Mouse (Mus musculus) liver, embryonic 15.5 days (tissue): Measurements from ENCODE around the gene Xpo4. TPM values are rescaled to one million over a fixed set of nuclear protein-coding genes. Genes with fewer than 3 reads are reported as not detected.
"Not testable (repeated sequence)": the region's sequence is repeated elsewhere in the genome, so short reads cannot be mapped to it uniquely, and the experiment has no call there.

ENCODE experiments used
- ATAC-seq: fragments of 200-750 bp; cut with Nextera tagmentation; 2 replicates; pipeline ENCODE4 v1.8.0; 2017; ENCODE audit warnings: moderate number of reproducible peaks, mild to moderate bottlenecking, moderate library complexity; ENCODE audit not compliant: insufficient read depth
- H3K27ac ChIP-seq: fragments of 300-500 bp; sonication (generic); replicated peaks from 2 replicates; pipeline ENCODE4 v1.5.1; 2015; ENCODE audit warnings: mild to moderate bottlenecking, inconsistent platforms
- H3K27me3 ChIP-seq: fragments of 300-500 bp; sonication (generic); 2 replicates; pipeline ENCODE4 v1.6.1; 2015; ENCODE audit warnings: mild to moderate bottlenecking, inconsistent platforms
- H3K36me3 ChIP-seq: fragments of 300-500 bp; sonication (generic); replicated peaks from 2 replicates; pipeline ENCODE4 v1.6.1; 2015; ENCODE audit warnings: moderate library complexity, mild to moderate bottlenecking, inconsistent platforms
- H3K4me1 ChIP-seq: fragments of 300-500 bp; sonication (generic); replicated peaks from 2 replicates; pipeline ENCODE4 v1.6.1; 2015; ENCODE audit warnings: inconsistent platforms
- H3K4me2 ChIP-seq: fragments of 300-500 bp; sonication (generic); 2 replicates; pipeline ENCODE4 v1.6.1; 2015; ENCODE audit warnings: moderate library complexity, mild to moderate bottlenecking, inconsistent platforms
- H3K4me3 ChIP-seq: fragments of 300-500 bp; sonication (generic); replicated peaks from 2 replicates; pipeline ENCODE4 v1.5.1; 2015; ENCODE audit warnings: mild to moderate bottlenecking, inconsistent platforms
- H3K9ac ChIP-seq: fragments of 300-500 bp; sonication (generic); 2 replicates; pipeline ENCODE4 v1.6.1; 2015; ENCODE audit warnings: moderate library complexity, mild to moderate bottlenecking, inconsistent platforms
- H3K9me3 ChIP-seq: fragments of 300-500 bp; sonication (generic); replicated peaks from 2 replicates; pipeline ENCODE4 v1.6.1; 2016; ENCODE audit warnings: inconsistent platforms
- WGBS: fragments of 180-500 bp; shearing (Covaris S2); methylation state at CpG from one replicate; pipeline ENCODE4 v1.1.7; 2015; ENCODE audit warnings: mixed read lengths; ENCODE audit not compliant: insufficient replicate concordance; 5-methylcytosine and 5-hydroxymethylcytosine counted together
- polyA plus RNA-seq: library from polyadenylated mRNA; unstranded; fragments of >200 nt; fragmentation: Nextera tagmentation; extraction: Ambion mirVana; gene quantifications from 2 replicates; pipeline ENCODE4 v1.2.1, GENCODE M21; 2015

The Xpo4 gene
- polyA plus RNA-seq, 1 experiment from 2014 or later, result 11.8 TPM

DNA sequence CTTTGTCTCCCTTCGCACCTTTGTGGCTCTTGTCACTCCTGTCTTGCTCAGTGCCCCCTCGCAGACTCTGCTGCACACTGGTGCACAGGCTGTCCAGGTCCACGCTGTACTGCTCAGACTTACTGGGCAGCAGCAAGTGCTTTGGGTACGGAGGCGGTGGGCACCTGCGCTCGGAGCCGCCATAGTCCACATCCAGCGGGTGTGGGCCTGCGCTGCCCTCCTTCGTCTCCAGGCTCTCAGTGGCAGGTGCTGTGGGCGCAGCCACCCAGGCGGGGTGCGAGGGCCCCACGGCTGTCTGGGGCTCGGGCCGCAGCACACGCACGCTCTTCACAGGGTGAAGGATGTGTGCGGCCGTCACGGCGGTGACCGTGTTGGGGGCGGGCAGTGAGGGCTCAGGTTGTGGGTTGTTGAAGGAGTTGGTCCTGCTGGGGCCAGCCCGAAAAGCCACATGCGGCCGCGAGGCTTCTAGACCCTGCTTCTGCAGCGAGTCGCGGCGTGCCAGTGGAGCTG is 34.3 kb upstream of the Xpo4 start:
- Histone ChIP-seq H3K9me3 (no peaks in the 10 kb centered on the region), H3K9ac (no peak overlapping the region), H3K36me3 (peaks cover 44% of the 10 kb centered on the region), H3K4me2 (no peak overlapping the region), H3K27ac (no peak overlapping the region), H3K4me1 (peaks cover 8% of the 10 kb centered on the region; the same call in 1 of the 2 replicates), H3K4me3 (no peak overlapping the region), H3K27me3 (no peaks in the 10 kb centered on the region)
- no peak for ATAC-seq
- 92% methylated on average over 33 of the region's 33 CpGs for WGBS

DNA sequence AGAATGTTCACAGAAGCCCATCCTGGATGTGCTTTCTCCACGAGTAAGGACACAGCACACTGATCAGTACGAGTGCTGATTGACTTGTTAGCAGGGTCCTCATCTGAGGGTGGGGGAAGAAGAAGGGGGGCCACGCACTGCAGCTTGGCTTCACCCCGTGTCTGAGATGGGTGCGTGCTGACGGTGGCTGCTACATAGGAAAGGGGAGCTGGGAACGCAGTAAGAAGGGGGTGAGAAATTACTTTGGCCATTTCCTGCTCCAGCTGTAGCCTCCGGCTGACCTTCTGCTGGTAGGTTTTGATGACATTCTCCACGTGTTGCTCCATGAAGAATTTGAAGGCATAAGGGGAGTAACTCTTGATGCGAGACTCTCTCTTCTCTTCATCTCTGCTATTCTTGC is 33.8 kb upstream of the Xpo4 start:
- ATAC-seq, result no peak
- Histone ChIP-seq H3K4me1 (peaks cover 8% of the 10 kb centered on the region; the same call in 1 of the 2 replicates), H3K4me3 (no peak overlapping the region), H3K9me3 (no peaks in the 10 kb centered on the region), H3K27me3 (no peaks in the 10 kb centered on the region), H3K27ac (no peak overlapping the region), H3K4me2 (no peak overlapping the region), H3K9ac (no peak overlapping the region), H3K36me3 (peaks cover 49% of the 10 kb centered on the region)
- WGBS, result 80% methylated on average over 10 of the region's 10 CpGs

DNA sequence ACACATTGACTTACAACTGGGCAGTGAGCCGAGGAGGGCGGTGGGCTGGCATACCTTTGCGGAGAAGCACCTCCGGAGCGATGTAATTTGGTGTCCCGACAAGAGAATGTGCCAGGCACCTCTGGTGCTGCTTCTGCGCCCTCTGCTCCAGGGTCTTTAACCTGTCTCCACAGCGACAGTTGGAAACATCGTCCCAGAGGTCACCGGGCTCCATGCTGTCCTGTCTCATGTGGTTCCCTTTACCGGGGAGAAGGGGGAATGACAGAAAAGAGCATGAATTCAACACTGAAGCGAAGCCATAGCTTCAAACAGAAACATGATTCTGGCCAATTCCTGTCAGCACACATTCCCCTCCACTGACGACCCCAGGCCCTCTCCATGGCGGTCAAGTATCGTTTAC is 30.8 kb upstream of the Xpo4 start:
- Histone ChIP-seq H3K4me3 (no peak overlapping the region), H3K4me2 (no peak overlapping the region), H3K9me3 (no peaks in the 10 kb centered on the region), H3K9ac (no peak overlapping the region), H3K27ac (no peak overlapping the region), H3K4me1 (peaks cover 21% of the 10 kb centered on the region), H3K27me3 (no peaks in the 10 kb centered on the region), H3K36me3 (peaks cover 66% of the 10 kb centered on the region)
- 89% methylated on average over 15 of the region's 15 CpGs for WGBS
- ATAC-seq, result no peak

DNA sequence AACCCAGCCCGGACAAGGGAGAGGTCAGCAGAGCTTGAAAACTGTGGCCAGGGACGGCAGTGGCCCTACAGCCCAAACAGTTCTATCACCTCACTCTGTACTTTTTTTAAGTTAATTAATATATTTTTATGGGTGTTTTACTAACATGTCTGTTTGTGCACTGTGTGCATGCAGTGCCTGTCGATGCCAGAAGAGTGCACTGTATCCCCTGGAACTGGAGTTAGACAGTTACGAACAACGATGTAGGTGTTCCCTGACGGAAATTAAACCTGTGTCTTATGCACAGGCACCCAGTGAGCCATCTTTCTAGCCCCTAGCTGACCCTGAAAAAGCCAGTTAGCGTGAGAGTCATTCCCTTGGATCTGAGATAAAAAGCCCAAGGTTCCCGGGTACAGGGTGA is 30.3 kb upstream of the Xpo4 start:
- Histone ChIP-seq H3K4me1 (peaks cover 26% of the 10 kb centered on the region), H3K9ac (no peak overlapping the region), H3K9me3 (no peaks in the 10 kb centered on the region), H3K27me3 (no peaks in the 10 kb centered on the region), H3K4me2 (no peak overlapping the region), H3K27ac (no peak overlapping the region), H3K36me3 (peaks cover 69% of the 10 kb centered on the region), H3K4me3 (no peak overlapping the region)
- WGBS, result 82% methylated on average over 8 of the region's 8 CpGs
- no peak for ATAC-seq

DNA sequence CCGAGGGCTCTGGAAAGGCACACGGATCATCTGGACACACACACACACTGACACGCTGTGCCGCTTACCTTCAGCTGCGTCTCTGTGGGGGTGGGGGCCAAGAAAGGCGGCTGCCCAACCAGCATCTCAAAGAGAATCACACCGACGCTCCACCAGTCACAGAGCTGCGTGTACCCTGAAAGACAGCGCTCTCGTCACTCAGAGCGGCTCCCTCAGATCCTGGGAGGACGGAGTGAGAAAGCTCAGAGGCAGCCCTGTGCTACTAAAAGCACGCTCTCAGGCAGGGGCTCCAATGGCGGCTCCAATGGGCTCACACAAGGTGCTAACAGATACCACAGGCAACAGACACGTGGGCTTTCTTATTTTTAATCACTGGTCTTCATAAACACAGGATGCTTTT is 29.0 kb upstream of the Xpo4 start:
- Histone ChIP-seq H3K27me3 (no peaks in the 10 kb centered on the region), H3K36me3 (peaks cover 61% of the 10 kb centered on the region), H3K9me3 (no peaks in the 10 kb centered on the region), H3K4me1 (peaks cover 30% of the 10 kb centered on the region), H3K9ac (no peak overlapping the region), H3K4me3 (no peak overlapping the region), H3K4me2 (no peak overlapping the region), H3K27ac (0 out of 2 replicates have a peak overlapping the region, but pooled peaks have one; percentile 41)
- 86% methylated on average over 16 of the region's 16 CpGs for whole genome bisulfite sequencing
- no peak for ATAC-seq

DNA sequence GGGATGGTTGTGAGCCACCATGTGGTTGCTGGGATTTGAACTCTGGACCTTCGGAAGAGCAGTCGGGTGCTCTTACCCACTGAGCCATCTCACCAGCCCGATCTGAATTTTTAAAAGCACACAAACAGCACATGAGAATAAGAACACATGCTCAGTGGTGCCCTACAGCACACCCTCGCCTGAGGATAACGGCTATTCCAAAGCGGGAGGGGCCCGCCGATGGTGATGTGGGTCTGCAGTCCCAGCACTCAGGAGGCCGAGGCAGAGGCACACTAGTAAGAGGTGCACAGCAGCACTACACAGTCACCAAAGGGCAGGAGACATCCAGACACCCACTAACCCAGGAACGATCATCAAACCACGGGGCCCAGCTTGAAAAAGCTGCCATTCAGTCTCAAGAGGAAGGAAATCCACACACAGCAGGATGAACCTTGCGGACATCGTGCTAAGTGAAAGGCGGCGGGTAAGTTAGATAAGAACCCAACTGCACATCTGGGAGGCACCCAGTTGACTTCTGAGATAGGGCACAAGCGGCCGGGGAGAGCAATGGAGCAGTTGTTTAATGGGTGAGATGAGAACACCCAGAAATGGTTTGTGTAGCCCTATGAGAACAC is 27.4 kb upstream of the Xpo4 start:
- Histone ChIP-seq H3K9ac (0 out of 2 replicates have a peak overlapping the region, but pooled peaks have one; percentile 47), H3K4me2 (peak overlapping the region; percentile 77), H3K4me1 (peaks cover 30% of the 10 kb centered on the region), H3K27me3 (no peaks in the 10 kb centered on the region), H3K27ac (peak overlapping the region; percentile 97), H3K36me3 (peaks cover 57% of the 10 kb centered on the region), H3K4me3 (peak overlapping the region; percentile 43), H3K9me3 (no peaks in the 10 kb centered on the region)
- WGBS, result 17% methylated on average over 17 of the region's 17 CpGs
- ATAC-seq, result peak; percentile 98

DNA sequence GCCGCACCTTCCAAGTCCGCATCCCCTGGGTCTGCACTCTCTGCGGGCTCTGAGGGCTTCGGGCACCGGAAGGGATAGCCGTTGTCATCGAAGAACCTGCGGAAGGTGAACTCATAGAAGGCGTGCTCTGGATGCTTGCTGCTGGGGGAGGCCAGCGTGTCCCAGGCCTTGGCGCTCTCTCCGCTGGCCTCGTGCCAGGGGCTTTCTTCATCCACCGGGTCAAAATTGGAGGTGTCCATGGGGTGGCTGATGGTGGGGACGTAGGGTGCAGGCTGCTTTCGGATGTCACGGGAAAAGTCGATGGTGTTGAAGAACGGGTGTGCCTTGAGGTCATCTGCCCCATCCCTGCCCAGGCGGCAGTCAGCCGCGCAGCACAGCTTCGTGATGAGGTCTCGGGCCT is 26.1 kb upstream of the Xpo4 start:
- Histone ChIP-seq H3K27ac (no peak overlapping the region), H3K4me3 (no peak overlapping the region), H3K36me3 (peaks cover 50% of the 10 kb centered on the region), H3K9me3 (no peaks in the 10 kb centered on the region), H3K4me1 (peaks cover 30% of the 10 kb centered on the region), H3K27me3 (no peaks in the 10 kb centered on the region), H3K9ac (no peak overlapping the region), H3K4me2 (no peak overlapping the region)
- WGBS, result 93% methylated on average over 24 of the region's 24 CpGs
- no peak for ATAC-seq

DNA sequence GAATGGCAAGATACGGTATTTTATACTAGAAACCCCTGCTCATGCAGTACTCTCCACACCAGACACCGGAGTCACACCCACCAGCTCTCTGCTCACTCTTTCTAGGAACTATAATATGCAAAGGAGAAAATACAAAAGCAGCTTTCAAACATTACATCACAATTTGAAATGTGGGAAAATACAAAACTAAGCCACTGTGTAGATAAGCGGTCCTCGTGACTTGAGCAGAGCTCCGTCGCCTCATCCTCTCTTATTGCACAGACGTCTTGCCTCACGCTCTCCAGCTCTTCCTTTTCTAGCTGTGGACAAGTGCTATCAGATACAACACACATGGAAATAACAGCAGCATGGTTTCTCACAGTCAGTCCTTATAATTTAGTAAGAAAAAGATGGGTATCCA is 25.5 kb upstream of the Xpo4 start:
- H3K9ac ChIP-seq, result no peak overlapping the region
- H3K4me1 ChIP-seq, result peaks cover 30% of the 10 kb centered on the region
- no peak overlapping the region; the same call in 1 of the 2 replicates for H3K27ac ChIP-seq
- 52% methylated on average over 8 of the region's 8 CpGs for WGBS
- no peak overlapping the region for H3K4me3 ChIP-seq
- no peaks in the 10 kb centered on the region for H3K9me3 ChIP-seq
- ATAC-seq, result no peak
- no peak overlapping the region for H3K4me2 ChIP-seq
- no peaks in the 10 kb centered on the region for H3K27me3 ChIP-seq
- peaks cover 45% of the 10 kb centered on the region for H3K36me3 ChIP-seq

DNA sequence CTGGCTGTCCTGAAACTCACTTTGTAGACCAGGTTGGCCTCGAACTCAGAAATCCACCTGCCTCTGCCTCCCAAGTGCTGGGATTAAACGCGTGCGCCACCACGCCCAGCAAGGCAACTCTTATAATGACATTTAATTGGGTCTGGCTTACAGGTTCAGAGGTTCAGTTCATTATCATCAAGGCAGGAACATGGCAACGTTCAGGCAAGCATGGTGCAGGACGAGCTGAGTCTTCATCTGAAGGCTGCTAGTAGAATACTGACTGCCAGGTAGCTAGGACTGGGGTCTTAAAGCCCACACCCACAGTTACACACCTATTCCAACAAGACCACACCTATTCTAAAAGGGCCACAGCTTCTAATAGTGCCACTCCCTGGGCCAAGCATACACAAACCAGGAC is 22.8 kb upstream of the Xpo4 start:
- H3K4me2 ChIP-seq, H3K27ac ChIP-seq, H3K9me3 ChIP-seq, H3K27me3 ChIP-seq, ATAC-seq, H3K4me3 ChIP-seq, H3K9ac ChIP-seq: not testable (repeated sequence)
- Histone ChIP-seq H3K4me1 (peaks cover 27% of the 10 kb centered on the region), H3K36me3 (peaks cover 22% of the 10 kb centered on the region)
- 81% methylated on average over 7 of the region's 7 CpGs for WGBS

DNA sequence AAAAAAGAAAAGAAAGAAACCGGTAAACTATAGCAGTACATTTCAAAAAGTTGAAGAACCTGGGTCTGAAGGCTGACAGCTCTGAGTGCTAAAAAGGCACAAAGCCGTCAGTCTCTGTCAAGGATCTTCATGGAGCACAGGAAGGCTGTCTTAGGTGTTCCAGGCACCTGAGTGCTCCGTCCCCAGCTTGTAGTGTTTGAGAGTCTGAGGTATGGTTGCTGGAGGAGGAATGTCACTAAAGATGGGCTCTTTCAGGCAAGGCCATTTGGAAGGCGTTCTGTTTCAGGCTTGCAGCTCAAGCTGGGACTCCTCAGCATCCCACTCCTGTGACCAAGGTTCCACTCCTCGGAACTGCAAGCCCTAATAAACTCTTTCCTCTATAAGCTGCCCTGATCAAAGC is 22.2 kb upstream of the Xpo4 start:
- no peak overlapping the region for H3K9ac ChIP-seq
- no peaks in the 10 kb centered on the region for H3K9me3 ChIP-seq
- peaks cover 22% of the 10 kb centered on the region for H3K4me1 ChIP-seq
- H3K36me3 ChIP-seq, result peaks cover 19% of the 10 kb centered on the region
- ATAC-seq, result no peak
- H3K4me3 ChIP-seq, result no peak overlapping the region
- 72% methylated on average over 5 of the region's 5 CpGs for WGBS
- H3K27me3 ChIP-seq, result no peaks in the 10 kb centered on the region
- no peak overlapping the region for H3K4me2 ChIP-seq
- H3K27ac ChIP-seq, result no peak overlapping the region

DNA sequence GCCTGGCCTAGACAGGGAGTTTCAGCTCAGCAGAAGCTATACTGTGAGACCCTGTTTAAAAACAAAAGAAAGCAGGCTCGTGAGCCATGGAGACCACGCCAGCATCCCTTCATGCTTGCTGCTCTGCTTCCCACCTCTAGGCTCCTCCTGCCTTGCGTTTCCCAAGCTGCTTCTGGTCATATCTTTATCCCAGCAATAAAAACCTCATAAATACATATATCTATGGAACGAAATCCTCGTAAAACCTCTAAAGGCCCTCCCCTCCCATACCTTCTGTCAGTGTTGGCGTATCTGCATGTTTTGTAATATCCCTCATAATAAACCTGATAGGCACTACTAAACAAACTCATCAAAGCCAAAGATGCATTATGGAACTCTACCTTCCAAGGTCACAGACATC is 21.4 kb upstream of the Xpo4 start:
- no peaks in the 10 kb centered on the region for H3K9me3 ChIP-seq
- H3K27me3 ChIP-seq, result no peaks in the 10 kb centered on the region
- H3K4me3 ChIP-seq, result no peak overlapping the region
- no peak overlapping the region for H3K9ac ChIP-seq
- ATAC-seq, result no peak
- 80% methylated on average over 6 of the region's 6 CpGs for WGBS
- no peak overlapping the region for H3K4me2 ChIP-seq
- peaks cover 14% of the 10 kb centered on the region for H3K4me1 ChIP-seq
- peaks cover 13% of the 10 kb centered on the region for H3K36me3 ChIP-seq
- H3K27ac ChIP-seq, result no peak overlapping the region

DNA sequence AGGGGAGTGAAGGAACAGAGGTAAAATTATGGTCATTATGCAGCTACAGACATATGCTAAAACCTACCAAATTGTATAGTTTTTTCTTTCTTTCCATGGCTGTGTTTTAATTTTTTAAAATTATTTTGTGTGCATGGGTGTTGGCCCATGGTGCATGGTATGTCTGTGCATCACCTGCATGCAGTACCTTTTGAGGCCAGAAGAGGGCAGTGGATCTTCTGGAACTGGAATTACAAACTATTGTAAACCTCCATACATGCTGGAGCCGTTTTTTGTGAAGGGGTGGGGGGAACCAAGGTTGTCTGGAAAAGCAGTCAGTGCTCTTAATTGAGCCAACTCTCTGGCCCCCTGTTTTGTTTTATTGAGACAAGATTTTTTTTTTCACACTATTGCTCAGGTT is 19.3 kb upstream of the Xpo4 start:
- ATAC-seq, result no peak

More for the DNA sequence above, 19.3 kb upstream of the Xpo4 start:
- no peak overlapping the region for H3K9ac ChIP-seq
- H3K27ac ChIP-seq, result no peak overlapping the region
- H3K4me2 ChIP-seq, result no peak overlapping the region
- H3K9me3 ChIP-seq, result no peaks in the 10 kb centered on the region
- H3K36me3 ChIP-seq, result no peaks in the 10 kb centered on the region
- 0% methylated on average over 1 of the region's 1 CpGs for WGBS
- no peaks in the 10 kb centered on the region for H3K27me3 ChIP-seq
- H3K4me1 ChIP-seq, result no peaks in the 10 kb centered on the region
- no peak overlapping the region for H3K4me3 ChIP-seq
